In the genomic region with DNA sequence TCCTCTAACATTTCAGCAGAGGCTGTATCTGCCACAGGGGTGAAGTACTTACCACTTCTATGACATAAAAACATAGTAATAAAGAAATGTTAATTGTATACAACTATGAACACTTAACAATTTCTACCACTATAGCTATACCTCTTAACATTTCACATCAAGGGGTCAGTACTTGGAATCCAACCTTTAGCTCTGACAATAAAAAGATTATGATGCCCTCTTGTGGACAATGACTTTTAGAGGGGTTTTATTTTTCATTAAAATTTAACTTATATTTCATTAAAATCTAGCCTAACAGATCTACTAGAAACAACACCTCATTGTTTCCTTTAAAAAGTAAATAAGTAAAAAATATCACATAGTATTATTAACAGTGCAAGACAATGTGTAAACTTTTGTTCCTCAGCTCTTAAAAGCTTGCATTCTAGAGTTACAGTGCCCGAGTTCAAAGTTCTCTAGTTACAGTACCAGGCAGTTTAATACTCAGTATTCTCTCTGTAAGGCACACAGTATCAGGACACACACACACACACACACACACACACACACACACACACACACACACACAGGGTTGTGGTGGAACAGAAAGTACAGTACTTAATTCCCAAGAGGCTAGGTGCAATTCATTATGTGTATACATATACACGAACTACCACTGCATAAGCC, we compare ENCODE assay signal across 11 mouse cellular contexts. TPM values are rescaled to one million over a fixed set of nuclear protein-coding genes. Genes with fewer than 3 reads are reported as not detected.
DNase-seq lines count a peak whose midpoint lies in the region; ATAC-seq lines count a peak whose summit lies in the region.
"Had no signal": no experiment of that assay in that cellular context is flagged by ENCODE, and none has a peak within 500 bp of the region (broad histone marks: within the 10 kb centered on the region; RNA-seq: fewer than 3 reads in every experiment).

No protein-coding gene starts in this region.

- 79% methylated on average over 2 of the region's 2 CpGs for WGBS in heart, embryonic 10.5 days
- WGBS in kidney, embryonic 16.5 days, result 62% methylated on average over 2 of the region's 2 CpGs

- no peak overlapping the region for H3K4me2 ChIP-seq in kidney, embryonic 16.5 days (replicated peaks; ENCODE audit: low read depth, low read length)

- peaks cover 9% of the 10 kb centered on the region for H3K4me1 ChIP-seq in heart, embryonic 10.5 days
- H3K4me1 ChIP-seq in kidney, embryonic 16.5 days (ENCODE audit: insufficient read depth, low read length), result 0 out of 2 replicates have a peak, but pooled peaks cover 2% of the 10 kb centered on the region

- H3K4me3 ChIP-seq in heart, embryonic 10.5 days, result no peak overlapping the region
- no peak overlapping the region for H3K4me3 ChIP-seq in kidney, embryonic 16.5 days (ENCODE audit: low read length)
- H3K4me3 ChIP-seq: megakaryocyte, embryonic 14.5 days had no signal

- no peak overlapping the region for H3K9ac ChIP-seq in kidney, embryonic 16.5 days (replicated peaks; ENCODE audit: low read length)

- H3K9me3 ChIP-seq in heart, embryonic 10.5 days, result no peaks in the 10 kb centered on the region
- no peaks in the 10 kb centered on the region for H3K9me3 ChIP-seq in kidney, embryonic 16.5 days (ENCODE audit: low read length)
- H3K9me3 ChIP-seq: megakaryocyte, embryonic 14.5 days had no signal

- H3K27me3 ChIP-seq in heart, embryonic 10.5 days (ENCODE audit: insufficient read depth, poor library complexity, severe bottlenecking), result no peaks in the 10 kb centered on the region
- H3K27me3 ChIP-seq in kidney, embryonic 16.5 days (ENCODE audit: insufficient read depth, low read length), result no peaks in the 10 kb centered on the region
- H3K27me3 ChIP-seq: megakaryocyte, embryonic 14.5 days had no signal

- DNase-seq in heart, embryonic 10.5 days (ENCODE audit: low spot score), result no peak
- no peak for DNase-seq in heart, adult 18-20 months
- no peak for DNase-seq in kidney, postnatal 14 days
- DNase-seq in 3T3-L1 (ENCODE audit: low read depth, low spot score) (peak; percentile 36), adipocyte (ENCODE audit: low spot score) (peak; percentile 20)
- no peak for DNase-seq in cerebellum, adult 9-11 months
- DNase-seq in left cerebral cortex, adult 8-10 months (ENCODE audit: low spot score in 2 of 2), result no peak
- DNase-seq: cerebellum, postnatal 14 days had no signal

- ATAC-seq in kidney, embryonic 16.5 days (ENCODE audit: low FRiP score, low TSS enrichment), result 0 out of 2 replicates have a peak, but pooled peaks have one; percentile 57
- ATAC-seq: inflammation-experienced regulatory T-cells, adult 6 months had no signal

- peak overlapping the region; percentile 69 for H3K27ac ChIP-seq in heart, embryonic 10.5 days
- no peak overlapping the region for H3K27ac ChIP-seq in kidney, embryonic 16.5 days (ENCODE audit: low read length)

- H3K36me3 ChIP-seq in heart, embryonic 10.5 days, result peaks cover 7% of the 10 kb centered on the region; the same call in 1 of the 2 replicates
- H3K36me3 ChIP-seq in kidney, embryonic 16.5 days (ENCODE audit: insufficient read depth, low read length), result peaks cover 16% of the 10 kb centered on the region

RNA-seq across cellular contexts. Expression of a gene that starts 30.2 kb away (rescaled TPM):
- 76.6 and 93.9 TPM in 2 replicates for polyA plus RNA-seq in heart, embryonic 10.5 days (2016; fragmentation: Nextera tagmentation; extraction: Ambion mirVana)
- total RNA-seq in heart, adult 18-20 months (2021), result 1 to 10 TPM; 6.0 to 7.0 TPM
- polyA plus RNA-seq in kidney, embryonic 16.5 days (2015; fragmentation: Nextera tagmentation; extraction: Ambion mirVana), result 24.7 and 33.1 TPM in 2 replicates
- total RNA-seq in left cerebral cortex, adult 8-10 months (2022), result 10 to 100 TPM in 3 of 4 experiments, 1 to 10 TPM in 1; 9.3 to 13.5 (median 12.5) TPM

RNA-seq across cellular contexts. Expression of a gene that starts 45.5 kb away (rescaled TPM):
- 27.9 and 35.9 TPM in 2 replicates for polyA plus RNA-seq in heart, embryonic 10.5 days (2016; fragmentation: Nextera tagmentation; extraction: Ambion mirVana)
- 10 to 100 TPM; 33.8 to 39.1 TPM for total RNA-seq in heart, adult 18-20 months (2021)
- 37.2 and 39.3 TPM in 2 replicates for polyA plus RNA-seq in kidney, embryonic 16.5 days (2015; fragmentation: Nextera tagmentation; extraction: Ambion mirVana)
- 10 to 100 TPM; 22.5 to 29.1 (median 27.2) TPM for total RNA-seq in left cerebral cortex, adult 8-10 months (2022)

Comparison
In these comparisons a context has a peak if more than half of its experiments do, and no peak if none do; other contexts are left out.
1. DNase-seq: peak in 3T3-L1 (single experiment) and adipocyte (single experiment); none in heart, embryonic 10.5 days (single experiment), heart, adult 18-20 months (0 of 2), kidney, postnatal 14 days (single experiment), cerebellum, adult 9-11 months (single experiment) and left cerebral cortex, adult 8-10 months (0 of 2).